Mouse (Mus musculus) liver, embryonic 13.5 days (tissue): Measurements from ENCODE around the gene Capn8. TPM values are rescaled to one million over a fixed set of nuclear protein-coding genes. Genes with fewer than 3 reads are reported as not detected.

Experiments used
- ATAC-seq: fragments of 200-750 bp; cut with Nextera tagmentation; 2 replicates; pipeline ENCODE4 v1.8.0; 2017; ENCODE audit warnings: low read depth, mild to moderate bottlenecking, moderate number of reproducible peaks, moderate library complexity
- DNase-seq: peaks from one replicate; pipeline ENCODE4 v3.0.0; 2022
- H3K27ac ChIP-seq: fragments of 300-500 bp; sonication (generic); 2 replicates; pipeline ENCODE4 v1.5.1; 2015; ENCODE audit warnings: moderate library complexity, mild to moderate bottlenecking, inconsistent platforms
- H3K27me3 ChIP-seq: fragments of 300-500 bp; sonication (generic); 2 replicates; pipeline ENCODE4 v1.6.1; 2015; ENCODE audit warnings: mild to moderate bottlenecking, inconsistent platforms
- H3K36me3 ChIP-seq: fragments of 300-500 bp; sonication (generic); 2 replicates; pipeline ENCODE4 v1.6.1; 2015; ENCODE audit warnings: mild to moderate bottlenecking, inconsistent platforms
- H3K4me1 ChIP-seq: fragments of 300-500 bp; sonication (generic); replicated peaks from 2 replicates; pipeline ENCODE4 v1.6.1; 2015; ENCODE audit warnings: inconsistent platforms
- H3K4me2 ChIP-seq: fragments of 300-500 bp; sonication (generic); 2 replicates; pipeline ENCODE4 v1.6.1; 2015; ENCODE audit warnings: inconsistent platforms, mild to moderate bottlenecking, moderate library complexity
- H3K4me3 ChIP-seq: fragments of 300-500 bp; sonication (generic); replicated peaks from 2 replicates; pipeline ENCODE4 v1.5.1; 2015; ENCODE audit warnings: mild to moderate bottlenecking, inconsistent platforms
- H3K9ac ChIP-seq: fragments of 300-500 bp; sonication (generic); 2 replicates; pipeline ENCODE4 v1.6.1; 2015; ENCODE audit warnings: mild to moderate bottlenecking, inconsistent platforms
- H3K9me3 ChIP-seq: fragments of 300-500 bp; sonication (generic); replicated peaks from 2 replicates; pipeline ENCODE4 v1.6.1; 2016; ENCODE audit warnings: inconsistent platforms
- WGBS: fragments of 180-500 bp; shearing (Covaris S2); methylation state at CpG from one replicate; pipeline ENCODE4 v1.1.7; 2015; ENCODE audit not compliant: insufficient replicate concordance; 5-methylcytosine and 5-hydroxymethylcytosine counted together
- polyA plus RNA-seq: library from polyadenylated mRNA; unstranded; fragments of >200 nt; fragmentation: Nextera tagmentation; extraction: Ambion mirVana; gene quantifications from 2 replicates; pipeline ENCODE4 v1.2.1, GENCODE M21; 2015

Capn8 gene
- not detected in 2 replicates for polyA plus RNA-seq

DNA sequence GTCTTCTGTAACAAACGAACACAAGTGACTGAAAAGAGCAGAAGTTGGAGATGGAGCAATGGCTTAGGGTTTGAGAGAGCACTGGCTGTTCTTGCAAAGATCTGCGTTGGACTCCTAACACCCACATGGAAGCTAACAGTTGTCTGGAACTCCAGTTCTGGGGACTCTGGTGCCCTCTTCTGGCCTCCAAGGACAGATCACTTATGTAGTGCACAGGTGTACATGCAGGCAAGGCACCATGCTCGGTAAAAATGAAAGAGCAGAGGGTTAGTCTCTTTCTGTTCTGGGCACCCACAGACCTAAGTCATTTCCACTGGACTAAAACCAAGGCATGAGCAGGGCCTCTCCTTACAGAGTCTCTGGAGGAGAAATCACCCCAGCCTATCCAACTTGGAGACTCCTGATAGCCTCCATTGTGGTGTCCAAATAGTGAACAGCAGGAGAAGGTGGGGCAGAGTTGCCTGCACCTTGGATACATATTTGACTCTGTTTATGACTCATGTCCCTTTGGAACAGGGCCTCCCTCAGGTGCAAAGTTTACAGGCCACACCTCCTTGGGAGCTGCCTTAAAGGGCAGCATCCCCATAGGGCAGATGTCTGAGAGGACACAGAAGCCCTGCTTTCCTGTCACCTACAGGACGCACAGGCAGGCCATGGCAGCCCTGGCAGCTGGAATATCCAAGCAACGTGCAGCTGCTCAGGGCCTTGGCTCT is at the start of gene Capn8:
Capn8 (plus strand) TSS at position 600 of the 713 bp plus-strand sequence.
- H3K36me3 ChIP-seq = no peaks in the 10 kb centered on the region
- no peak for DNase-seq
- H3K27me3 ChIP-seq = no peaks in the 10 kb centered on the region
- H3K4me2 ChIP-seq = no peak within 1 kb of the TSS
- H3K4me1 ChIP-seq = peaks cover 6% of the 10 kb centered on the region; the same call in 1 of the 2 replicates
- H3K27ac ChIP-seq = no peak within 1 kb of the TSS
- H3K9ac ChIP-seq = no peak within 1 kb of the TSS
- no peaks in the 10 kb centered on the region for H3K9me3 ChIP-seq
- no peak within 1 kb of the TSS for H3K4me3 ChIP-seq
- WGBS = 60% methylated on average over 5 of the region's 5 CpGs
- ATAC-seq = no peak

DNA sequence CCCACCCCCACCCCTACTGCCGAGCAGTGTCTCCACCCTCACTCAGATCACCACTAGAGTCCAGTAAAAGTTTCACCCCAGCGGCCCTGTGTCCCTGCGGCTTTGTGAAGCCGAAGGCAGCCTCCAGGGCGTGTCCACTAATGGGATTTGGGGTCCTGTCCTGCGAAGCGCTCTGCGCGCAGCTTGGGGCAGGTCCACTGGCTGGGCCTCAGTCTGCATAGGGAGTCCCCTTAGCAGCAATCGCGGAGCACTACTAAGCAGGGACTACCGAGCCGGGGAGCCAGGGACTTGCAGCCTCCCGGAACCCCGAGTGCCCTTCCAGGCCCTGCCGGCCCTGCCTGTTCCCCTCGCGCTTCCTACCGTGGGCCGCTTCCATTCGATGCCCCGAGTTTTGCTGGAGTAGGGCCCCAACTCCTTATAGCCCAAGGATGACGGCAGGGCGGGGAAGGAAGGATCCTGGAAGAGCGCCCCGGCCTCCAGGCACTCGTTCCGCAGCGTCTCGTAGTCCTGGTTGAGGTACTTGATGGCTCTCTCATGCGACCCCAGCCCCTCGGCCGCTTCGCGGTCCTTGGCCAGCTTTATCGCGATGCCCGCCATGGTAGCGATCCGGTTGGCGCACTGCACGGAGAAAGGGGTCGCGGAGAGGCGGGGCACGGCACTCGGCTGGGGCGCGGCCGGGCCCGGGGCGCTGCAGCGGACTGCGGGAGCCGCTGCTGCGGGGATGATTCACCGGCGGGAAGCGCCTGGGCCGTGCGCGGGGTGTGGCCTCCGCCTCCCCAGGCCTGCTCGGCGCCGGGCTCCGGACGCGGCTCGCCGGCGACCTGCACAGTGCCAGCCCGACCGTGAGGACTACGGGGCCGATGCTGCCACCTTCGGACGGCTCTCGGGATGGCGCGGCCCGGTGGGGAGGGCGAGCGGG is 47.8 kb upstream of the Capn8 start, which contains the start of gene Capn2:
Capn2 (minus strand) TSS at position 851 of the 919 bp plus-strand sequence.
- under 1% methylated on average over 84 of the region's 84 CpGs for WGBS
- H3K36me3 ChIP-seq = 0 out of 2 replicates have a peak, but pooled peaks cover 1% of the 10 kb centered on the region
- H3K4me1 ChIP-seq = peaks cover 21% of the 10 kb centered on the region
- peak within 1 kb of the TSS; percentile 68 for H3K9ac ChIP-seq
- DNase-seq (no peak), ATAC-seq (peak; percentile 81)
- peak within 1 kb of the TSS; percentile 69 for H3K4me2 ChIP-seq
- peaks cover 43% of the 10 kb centered on the region for H3K27me3 ChIP-seq
- peak within 1 kb of the TSS; percentile 63 for H3K4me3 ChIP-seq
- H3K9me3 ChIP-seq = no peaks in the 10 kb centered on the region
- H3K27ac ChIP-seq = peak within 1 kb of the TSS; percentile 53; the same call in 1 of the 2 replicates

DNA sequence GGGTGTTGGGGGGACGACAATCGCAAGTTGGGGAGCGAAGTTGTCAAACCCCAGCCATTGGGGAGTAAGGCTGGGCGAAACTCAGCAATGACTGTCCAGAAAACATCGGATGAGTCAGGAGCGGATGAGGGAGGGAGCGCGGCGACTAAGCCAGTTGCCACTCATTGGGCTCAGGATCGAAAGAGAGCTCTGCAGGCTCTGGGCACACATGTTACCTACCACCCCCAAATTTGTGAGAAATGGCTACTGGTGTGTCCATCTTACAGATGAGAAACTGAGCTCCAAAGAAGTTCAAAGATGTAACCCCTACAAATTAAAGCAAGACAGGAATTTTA is 47.2 kb upstream of the Capn8 start:
- Histone ChIP-seq H3K27me3 (peaks cover 43% of the 10 kb centered on the region), H3K4me2 (peak overlapping the region; percentile 69), H3K4me3 (peak overlapping the region; percentile 63), H3K9me3 (no peaks in the 10 kb centered on the region), H3K9ac (peak overlapping the region; percentile 68), H3K36me3 (no peaks in the 10 kb centered on the region), H3K4me1 (peaks cover 18% of the 10 kb centered on the region), H3K27ac (no peak overlapping the region)
- 3% methylated on average over 10 of the region's 10 CpGs for WGBS
- no peak for DNase-seq
- no peak; the same call in 1 of the 2 replicates for ATAC-seq

DNA sequence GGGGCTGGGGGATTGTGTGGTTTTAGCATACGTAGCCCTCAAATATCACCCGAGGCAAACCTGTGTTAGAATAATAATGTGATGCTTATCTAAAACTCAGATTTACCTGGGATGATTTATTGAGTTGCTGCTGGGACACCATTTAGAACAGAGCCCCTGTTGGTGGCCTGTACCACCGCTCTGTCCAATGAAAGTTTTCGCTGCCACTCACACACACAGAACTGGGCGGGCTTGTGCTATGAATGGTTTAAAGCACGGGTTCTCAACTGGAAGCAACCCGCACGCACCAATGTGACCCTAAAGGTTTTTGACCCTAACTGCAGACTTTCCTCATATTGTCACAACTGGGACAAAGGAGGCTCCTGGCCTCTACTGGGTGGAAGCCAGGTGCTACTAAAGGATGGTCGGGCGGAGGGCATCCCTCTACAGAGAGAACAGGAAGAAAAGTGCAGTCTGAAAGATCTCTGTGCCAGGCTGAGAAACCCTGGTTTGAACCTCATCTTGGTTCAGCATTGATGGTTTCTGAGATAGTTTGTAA is 46.6 kb upstream of the Capn8 start:
- no peak overlapping the region for H3K4me2 ChIP-seq
- DNase-seq (no peak), ATAC-seq (no peak)
- no peaks in the 10 kb centered on the region for H3K36me3 ChIP-seq
- no peak overlapping the region for H3K4me3 ChIP-seq
- no peak overlapping the region for H3K27ac ChIP-seq
- H3K9me3 ChIP-seq = no peaks in the 10 kb centered on the region
- no peak overlapping the region for H3K9ac ChIP-seq
- WGBS = 64% methylated on average over 10 of the region's 10 CpGs
- peaks cover 43% of the 10 kb centered on the region for H3K27me3 ChIP-seq
- H3K4me1 ChIP-seq = peaks cover 12% of the 10 kb centered on the region

DNA sequence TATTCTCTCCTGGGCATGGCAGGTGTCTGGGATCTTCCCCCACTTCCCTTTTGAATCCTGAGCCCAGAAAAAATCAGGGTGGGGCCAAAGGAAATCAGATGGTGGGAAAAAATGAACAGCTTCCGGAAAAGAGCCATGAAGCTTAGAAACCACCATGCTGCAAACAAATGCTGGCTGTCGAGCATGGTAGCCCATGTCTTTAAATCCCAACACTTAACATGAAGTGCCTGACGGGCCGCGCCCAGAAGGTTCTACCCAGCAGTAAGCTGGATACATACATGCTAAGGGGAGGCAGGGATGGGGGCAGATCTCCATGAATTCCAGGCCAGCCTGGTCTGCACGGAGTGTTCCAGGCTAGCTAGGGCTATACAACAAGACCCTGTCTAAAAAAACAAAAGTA is 46.0 kb upstream of the Capn8 start:
- WGBS = 71% methylated on average over 6 of the region's 6 CpGs
- no peaks in the 10 kb centered on the region for H3K36me3 ChIP-seq
- H3K9me3 ChIP-seq = no peaks in the 10 kb centered on the region
- H3K9ac ChIP-seq = no peak overlapping the region
- H3K4me1 ChIP-seq = peaks cover 9% of the 10 kb centered on the region
- DNase-seq (no peak), ATAC-seq (no peak)
- H3K27ac ChIP-seq = no peak overlapping the region
- H3K4me2 ChIP-seq = no peak overlapping the region
- H3K27me3 ChIP-seq = peaks cover 43% of the 10 kb centered on the region
- no peak overlapping the region for H3K4me3 ChIP-seq

DNA sequence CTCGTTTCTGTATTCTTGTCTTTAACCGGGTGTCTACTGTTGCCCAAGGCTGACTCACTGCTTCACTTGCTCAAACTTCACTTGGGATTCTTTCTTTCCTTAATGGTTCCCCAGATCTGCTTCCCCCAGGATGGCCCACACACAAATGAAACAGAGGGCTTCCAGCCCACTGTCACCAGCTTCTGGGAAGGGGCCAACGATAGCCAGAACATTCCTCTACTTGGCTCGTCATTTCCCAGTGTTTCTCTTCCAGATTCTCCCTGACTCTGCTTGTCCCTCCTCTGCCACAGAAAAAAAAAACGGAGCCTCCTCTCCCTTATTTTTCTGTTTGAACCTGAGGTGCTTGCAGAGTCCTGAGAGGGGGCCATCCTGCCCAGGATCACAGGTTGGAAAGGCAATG is 45.5 kb upstream of the Capn8 start:
- WGBS = 59% methylated on average over 5 of the region's 5 CpGs
- Histone ChIP-seq H3K4me2 (no peak overlapping the region), H3K36me3 (no peaks in the 10 kb centered on the region), H3K9ac (no peak overlapping the region), H3K9me3 (no peaks in the 10 kb centered on the region), H3K27me3 (peaks cover 43% of the 10 kb centered on the region), H3K4me1 (peaks cover 9% of the 10 kb centered on the region), H3K27ac (no peak overlapping the region), H3K4me3 (no peak overlapping the region)
- ATAC-seq (no peak), DNase-seq (no peak)

DNA sequence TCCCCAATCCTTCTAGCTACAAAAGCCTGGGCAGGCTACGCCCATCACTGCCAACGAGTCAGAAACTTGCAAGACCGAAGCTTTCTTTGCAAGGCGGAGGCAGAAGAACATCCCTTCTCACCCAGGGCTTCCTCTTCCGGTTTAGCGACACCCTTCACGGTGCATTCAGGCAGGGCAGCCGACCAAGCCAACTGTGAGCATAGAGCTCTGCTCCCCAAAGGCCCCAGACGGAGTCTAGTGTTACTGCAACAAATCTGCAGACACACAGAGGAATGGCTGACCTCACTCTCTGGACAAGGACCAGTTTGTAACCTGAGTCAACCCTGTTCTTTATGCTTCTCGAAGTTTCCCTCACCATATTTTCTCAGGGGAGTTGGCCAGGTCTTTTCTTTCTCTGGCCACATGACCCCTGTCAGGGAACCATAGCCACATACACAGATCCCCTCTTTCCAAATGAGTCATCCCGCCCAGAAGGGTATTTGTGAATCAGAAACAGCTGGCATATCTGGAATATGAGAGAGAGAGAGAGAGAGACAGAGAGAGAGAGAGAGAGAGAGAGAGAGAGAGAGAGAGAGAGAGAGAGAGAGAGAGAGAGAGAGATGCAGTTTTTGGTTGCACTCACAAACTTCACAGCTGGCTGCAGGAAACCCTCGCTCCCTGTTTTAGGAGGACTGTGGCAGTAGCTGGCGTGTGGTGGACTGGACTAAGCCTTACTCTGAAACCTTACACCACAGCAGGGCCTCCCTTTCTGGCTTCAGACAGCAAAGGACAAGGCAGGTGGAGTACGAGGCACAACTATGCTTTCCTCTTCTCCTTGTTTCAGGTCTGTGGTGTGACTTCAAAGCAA is 44.5 kb upstream of the Capn8 start:
- 24% methylated on average over 14 of the region's 14 CpGs for WGBS
- Histone ChIP-seq H3K27me3 (peaks cover 42% of the 10 kb centered on the region), H3K36me3 (no peaks in the 10 kb centered on the region), H3K9me3 (no peaks in the 10 kb centered on the region), H3K9ac (no peak overlapping the region), H3K4me1 (peaks cover 5% of the 10 kb centered on the region), H3K4me3 (no peak overlapping the region), H3K27ac (0 out of 2 replicates have a peak overlapping the region, but pooled peaks have one; percentile 23), H3K4me2 (no peak overlapping the region)
- no peak for ATAC-seq
- DNase-seq = no peak

DNA sequence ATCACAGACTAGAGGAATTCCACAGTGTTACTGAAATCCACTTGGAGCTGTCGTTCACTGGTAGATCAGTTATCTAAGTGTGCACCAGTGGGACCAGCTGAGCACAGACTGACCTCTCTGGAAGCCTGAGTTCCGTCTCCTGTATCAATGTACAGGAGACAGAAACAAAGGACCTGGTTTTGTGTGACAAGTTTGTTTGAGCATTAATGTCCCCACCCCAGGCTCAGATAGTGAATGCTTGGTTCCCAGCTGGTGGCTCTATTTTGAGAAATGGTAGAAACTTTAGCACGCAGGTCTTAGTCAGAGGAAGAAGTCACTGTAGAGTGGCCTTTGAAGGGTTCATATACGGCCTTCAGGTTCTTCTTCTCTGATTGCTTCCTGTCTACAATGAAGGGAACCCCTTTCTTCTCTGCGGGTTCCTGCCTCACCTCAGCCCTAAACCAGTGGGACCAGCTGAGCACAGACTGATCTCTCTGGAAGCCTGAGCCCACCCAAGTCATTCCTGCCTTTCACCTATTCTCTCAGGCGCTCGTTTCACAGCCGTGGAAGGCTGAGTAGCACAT is 43.8 kb upstream of the Capn8 start:
- peaks cover 34% of the 10 kb centered on the region for H3K27me3 ChIP-seq
- no peak overlapping the region for H3K9ac ChIP-seq
- H3K9me3 ChIP-seq = no peaks in the 10 kb centered on the region
- H3K4me2 ChIP-seq = no peak overlapping the region
- H3K4me1 ChIP-seq = peaks cover 3% of the 10 kb centered on the region; the same call in 1 of the 2 replicates
- H3K36me3 ChIP-seq = no peaks in the 10 kb centered on the region
- no peak overlapping the region for H3K27ac ChIP-seq
- DNase-seq (no peak), ATAC-seq (no peak)
- 56% methylated on average over 8 of the region's 8 CpGs for WGBS
- no peak overlapping the region for H3K4me3 ChIP-seq

DNA sequence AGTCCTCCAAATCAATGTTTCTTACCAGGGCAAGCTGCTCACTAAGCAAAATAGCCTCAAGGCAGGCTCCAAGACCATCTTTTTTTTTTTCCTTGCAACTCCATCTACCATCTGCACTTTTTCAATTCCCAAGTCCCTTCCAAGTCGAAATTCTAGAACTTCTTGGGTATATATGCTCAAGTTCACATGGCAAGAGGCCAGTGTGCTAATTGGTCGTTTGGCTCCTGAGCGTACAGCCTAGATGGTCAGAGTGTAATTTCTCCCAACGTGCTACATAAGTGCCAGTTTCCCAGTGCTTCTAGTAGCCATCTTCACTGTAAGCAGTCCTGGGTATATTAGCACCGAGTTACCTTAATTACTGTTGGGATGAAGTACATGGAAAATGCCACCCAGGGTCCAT is 41.8 kb upstream of the Capn8 start:
- 52% methylated on average over 5 of the region's 5 CpGs for WGBS

DNA sequence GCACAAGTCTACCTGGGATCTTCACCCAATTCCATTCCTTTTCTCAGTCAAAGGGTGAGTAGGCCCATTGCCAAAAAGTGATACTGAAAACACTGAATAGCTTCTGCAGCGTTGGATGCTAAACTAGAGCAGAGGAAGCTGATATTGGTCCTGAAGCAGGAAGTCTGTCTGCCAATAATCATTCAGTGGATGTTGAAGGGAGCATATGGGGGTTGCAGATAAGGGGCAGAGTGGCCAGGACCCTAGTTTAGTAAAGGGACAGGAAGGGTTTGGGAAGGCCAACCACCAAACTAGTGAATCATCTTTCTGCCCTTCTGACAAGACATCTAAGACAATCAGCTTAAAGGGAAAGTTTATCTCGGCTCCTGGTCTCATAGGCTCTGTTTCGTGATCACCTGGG is 41.1 kb upstream of the Capn8 start:
- Histone ChIP-seq H3K9me3 (no peaks in the 10 kb centered on the region), H3K27ac (no peak overlapping the region), H3K4me2 (no peak overlapping the region), H3K9ac (no peak overlapping the region), H3K36me3 (no peaks in the 10 kb centered on the region), H3K27me3 (peaks cover 12% of the 10 kb centered on the region), H3K4me3 (no peak overlapping the region), H3K4me1 (peaks cover 8% of the 10 kb centered on the region; the same call in 1 of the 2 replicates)
- WGBS = 31% methylated on average over 3 of the region's 3 CpGs
- ATAC-seq (no peak), DNase-seq (no peak)

More for the DNA sequence above, 41.8 kb upstream of the Capn8 start:
- Histone ChIP-seq H3K4me3 (no peak overlapping the region), H3K4me2 (no peak overlapping the region), H3K36me3 (no peaks in the 10 kb centered on the region), H3K9ac (no peak overlapping the region), H3K4me1 (peaks cover 1% of the 10 kb centered on the region; the same call in 1 of the 2 replicates), H3K27ac (no peak overlapping the region), H3K27me3 (peaks cover 19% of the 10 kb centered on the region), H3K9me3 (no peaks in the 10 kb centered on the region)
- DNase-seq (no peak), ATAC-seq (no peak)
